ENCODE assay signal across 16 mouse cellular contexts in the genomic region with DNA sequence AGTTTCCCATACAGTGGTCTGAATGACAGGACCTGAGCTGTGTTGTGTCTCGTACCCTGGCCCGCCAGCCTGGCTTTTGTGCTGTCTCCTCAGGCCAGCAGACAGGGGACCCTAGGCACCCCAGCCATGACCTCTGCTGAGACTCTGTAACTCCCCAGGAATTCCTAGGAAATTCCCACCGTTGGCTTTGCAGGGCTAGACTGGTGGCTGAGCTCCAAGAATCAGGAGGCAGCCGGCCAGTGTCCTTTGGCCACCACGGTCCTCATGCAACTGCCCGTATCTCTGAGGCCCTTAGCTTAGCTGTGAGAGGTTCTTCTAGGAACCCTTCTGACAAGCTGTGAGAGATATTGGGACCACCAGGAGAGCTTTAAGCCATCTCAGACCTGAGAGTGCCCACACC. TPM values are rescaled to one million over a fixed set of nuclear protein-coding genes. Genes with fewer than 3 reads are reported as not detected.
A peak's percentile ranks its signal among the peaks of the same experiment; 100 is the strongest.
DNase-seq lines count a peak whose midpoint lies in the region; ATAC-seq and TF ChIP-seq lines count a peak whose summit lies in the region.
"Had no signal": no experiment of that assay in that cellular context is flagged by ENCODE, and none has a peak within 500 bp of the region (broad histone marks: within the 10 kb centered on the region; RNA-seq: fewer than 3 reads in every experiment).

No protein-coding gene starts in this region.

- H3K27me3 ChIP-seq in heart, embryonic 12.5 days (replicated peaks) = 0 out of 2 replicates have a peak, but pooled peaks cover 3% of the 10 kb centered on the region
- H3K27me3 ChIP-seq in liver, adult 2 months (ENCODE audit: control insufficient read depth, insufficient read depth, low read length) = no peaks in the 10 kb centered on the region
- H3K27me3 ChIP-seq in liver, embryonic 11.5 days (replicated peaks; ENCODE audit: control insufficient read depth, insufficient read depth, low read length) = peaks cover 3% of the 10 kb centered on the region; the same call in 1 of the 2 replicates
- H3K27me3 ChIP-seq: liver, embryonic 13.5 days had no signal

- no peak for TF ChIP-seq CTCF in liver, adult 2 months (IDR thresholded peaks at IDR 0.05; ENCODE audit: low read depth, low read length)

- no peaks in the 10 kb centered on the region for H3K36me3 ChIP-seq in heart, embryonic 12.5 days
- H3K36me3 ChIP-seq in liver, adult 2 months (ENCODE audit: control insufficient read depth, insufficient read depth, low read length) = no peaks in the 10 kb centered on the region
- H3K36me3 ChIP-seq in liver, embryonic 11.5 days (ENCODE audit: control insufficient read depth, insufficient read depth, low read length) = no peaks in the 10 kb centered on the region
- H3K36me3 ChIP-seq: heart, embryonic 13.5 days; liver, embryonic 13.5 days had no signal

- H3K4me3 ChIP-seq in heart, embryonic 12.5 days = no peak overlapping the region
- H3K4me3 ChIP-seq in liver, adult 2 months (ENCODE audit: insufficient read depth, low read depth, low read length) = no peak overlapping the region
- H3K4me3 ChIP-seq in liver, embryonic 11.5 days (ENCODE audit: low read depth, low read length) = no peak overlapping the region
- H3K4me3 ChIP-seq: heart, embryonic 13.5 days; liver, embryonic 13.5 days; megakaryocyte, embryonic 14.5 days had no signal

- no peak for ATAC-seq in cerebellum, adult (ENCODE audit: insufficient number of reproducible peaks, low FRiP score, low TSS enrichment)
- no peak for ATAC-seq in heart, embryonic 12.5 days (ENCODE audit: insufficient number of reproducible peaks, low FRiP score)
- ATAC-seq in liver, embryonic 11.5 days (replicated peaks; ENCODE audit: low FRiP score) = no peak
- ATAC-seq: hindbrain, embryonic 16.5 days had no signal

- H3K27ac ChIP-seq in heart, embryonic 12.5 days (ENCODE audit: poor library complexity, severe bottlenecking) = no peak overlapping the region
- H3K27ac ChIP-seq in liver, adult 2 months (replicated peaks; ENCODE audit: insufficient read depth, low read depth, low read length) = no peak overlapping the region
- H3K27ac ChIP-seq in liver, embryonic 11.5 days (ENCODE audit: low read depth, low read length) = no peak overlapping the region
- H3K27ac ChIP-seq: liver, embryonic 13.5 days; stomach, postnatal 0 days had no signal

- 48% methylated on average over 6 of the region's 6 CpGs for WGBS in heart, embryonic 12.5 days
- WGBS in liver, adult 2 months = 14% methylated on average over 6 of the region's 6 CpGs
- 71% methylated on average over 6 of the region's 6 CpGs for WGBS in liver, embryonic 11.5 days

- TF ChIP-seq POLR2A in liver, adult 2 months (IDR thresholded peaks at IDR 0.05; ENCODE audit: extremely low read depth, insufficient read depth, low read length) = no peak

- peak; percentile 31 to 40 for DNase-seq in cerebellum, adult 18-20 months
- DNase-seq in heart, adult 11 months = peak; percentile 94
- peak; percentile 60 for DNase-seq in liver, adult 2 months (ENCODE audit: extremely low read depth, low read depth, low spot score)
- DNase-seq in liver, embryonic 11.5 days (ENCODE audit: low spot score) = no peak
- DNase-seq in urinary bladder, postnatal 14 days (ENCODE audit: low spot score) = no peak
- DNase-seq in frontal cortex, adult 2 months (ENCODE audit: extremely low spot score in 1 of 2, low spot score in 1 of 2) = no peak
- DNase-seq: cerebellum, adult 11-12 months; liver, embryonic 13.5 days; right cerebral cortex, postnatal 14 days; thymus, postnatal 14 days had no signal

- no peaks in the 10 kb centered on the region for H3K9me3 ChIP-seq in heart, embryonic 12.5 days (replicated peaks)
- H3K9me3 ChIP-seq in liver, embryonic 11.5 days (ENCODE audit: control insufficient read depth, low read length) = no peaks in the 10 kb centered on the region
- H3K9me3 ChIP-seq: heart, embryonic 13.5 days; liver, embryonic 13.5 days; megakaryocyte, embryonic 14.5 days had no signal

- no peaks in the 10 kb centered on the region for H3K79me2 ChIP-seq in liver, adult 2 months (ENCODE audit: control insufficient read depth, insufficient read depth, low read length)

- H3K4me1 ChIP-seq in heart, embryonic 12.5 days (replicated peaks) = peaks cover 55% of the 10 kb centered on the region
- peaks cover 8% of the 10 kb centered on the region for H3K4me1 ChIP-seq in liver, adult 2 months (ENCODE audit: control insufficient read depth, insufficient read depth, low read length)
- no peaks in the 10 kb centered on the region for H3K4me1 ChIP-seq in liver, embryonic 11.5 days (replicated peaks; ENCODE audit: control insufficient read depth, insufficient read depth, low read length)
- H3K4me1 ChIP-seq: liver, embryonic 13.5 days; megakaryocyte, embryonic 14.5 days had no signal

- H3K9ac ChIP-seq in heart, embryonic 12.5 days = no peak overlapping the region
- no peak overlapping the region for H3K9ac ChIP-seq in liver, adult 2 months (ENCODE audit: low read depth, low read length)
- H3K9ac ChIP-seq in liver, embryonic 11.5 days (ENCODE audit: low read depth, low read length) = no peak overlapping the region
- H3K9ac ChIP-seq: heart, embryonic 13.5 days; liver, embryonic 13.5 days had no signal

- no peak overlapping the region for H3K4me2 ChIP-seq in heart, embryonic 12.5 days
- no peak overlapping the region for H3K4me2 ChIP-seq in liver, embryonic 11.5 days
- H3K4me2 ChIP-seq: heart, embryonic 13.5 days; liver, embryonic 13.5 days had no signal

RNA-seq across cellular contexts. Expression of a gene that starts 52.2 kb away (rescaled TPM):
- polyA plus RNA-seq in heart, embryonic 12.5 days (2016; fragmentation: Nextera tagmentation; extraction: Ambion mirVana) = 16.0 and 19.4 TPM in 2 replicates
- total RNA-seq in liver, adult 2 months (2014; rRNA removed) = 0.28 and 1.1 TPM in 2 replicates
- 0.86 and 1.4 TPM in 2 replicates for polyA plus RNA-seq in liver, adult 2 months (2012; rRNA removed)
- polyA plus RNA-seq in liver, embryonic 11.5 days (2014; fragmentation: Nextera tagmentation; extraction: Ambion mirVana) = 5.8 and 5.9 TPM in 2 replicates
- polyA plus RNA-seq in frontal cortex, adult 2 months (2012; rRNA removed) = 3.0 and 5.4 TPM in 2 replicates

Comparison
In these comparisons a context has a peak if more than half of its experiments do, and no peak if none do; other contexts are left out.
1. DNase-seq: peak in cerebellum, adult 18-20 months (2 of 2), heart, adult 11 months (single experiment) and liver, adult 2 months (single experiment); none in liver, embryonic 11.5 days (single experiment), urinary bladder, postnatal 14 days (single experiment) and frontal cortex, adult 2 months (0 of 2).